Mouse (Mus musculus): Measurements from ENCODE around the gene Mei1.

DNA sequence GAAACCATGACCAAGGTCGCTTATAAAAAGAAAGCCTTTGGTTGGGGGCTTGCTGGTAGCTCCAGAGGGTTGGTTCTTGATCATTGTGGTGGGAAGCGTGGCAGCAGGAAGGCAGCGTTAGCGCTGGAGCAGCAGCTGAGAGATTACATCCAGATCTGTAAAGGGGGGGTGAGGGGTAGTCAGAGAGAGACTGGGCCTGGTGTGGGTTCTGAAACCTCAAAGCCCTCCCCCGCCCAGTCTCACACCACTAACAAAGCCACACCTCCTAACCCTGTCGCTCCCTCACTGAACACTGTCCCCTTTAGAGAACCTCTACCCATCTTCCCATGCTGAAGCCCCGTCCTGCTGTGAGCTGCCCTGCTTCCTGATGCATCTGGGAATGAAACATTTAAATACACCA lies 60.8 kb downstream of the Mei1 start:
- no peak for TF ChIP-seq POLR2A (IDR thresholded peaks at IDR 0.05; ENCODE audit: borderline replicate concordance, insufficient read depth, low read length)
- TF ChIP-seq CTCF (IDR thresholded peaks at IDR 0.05; ENCODE audit: borderline replicate concordance, insufficient read depth, low read depth, low read length): no peak

Data from cerebellum, adult 2 months (tissue).